Mouse (Mus musculus): ENCODE measurements around the gene Ubl7.

Ubl7 gene

DNA sequence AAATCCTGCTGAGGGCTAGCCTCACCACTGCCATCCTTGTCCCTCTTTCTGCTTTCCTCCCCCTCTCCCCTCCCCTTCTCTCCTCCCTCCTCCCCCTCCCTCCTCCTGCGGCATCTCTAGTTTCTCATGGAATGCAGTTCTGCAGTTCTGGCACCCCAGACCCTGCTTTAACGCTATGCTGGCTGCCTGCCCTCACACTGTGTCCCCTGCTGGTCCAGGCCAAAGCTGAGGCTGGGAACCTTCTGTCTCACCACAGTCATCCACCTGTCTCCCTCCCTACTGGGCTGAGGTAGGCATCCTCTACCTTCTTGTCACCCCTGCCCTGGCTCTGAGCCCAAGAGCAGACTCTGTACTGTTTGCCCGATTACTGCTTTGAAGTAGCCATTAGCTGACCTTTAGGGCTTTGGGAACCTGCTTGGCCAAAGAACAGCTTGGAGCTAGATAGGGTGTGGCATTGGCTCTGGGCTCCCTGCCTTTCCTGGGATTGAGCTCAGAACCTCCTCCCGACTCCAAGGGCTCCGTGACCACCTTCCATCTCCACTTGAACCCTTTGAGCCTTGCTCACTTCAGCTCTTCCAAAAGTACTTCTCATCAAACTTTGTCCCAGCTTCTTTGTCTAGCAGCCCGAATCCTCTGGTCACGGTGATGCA, 36.7 kb downstream of the Ubl7 start:
- DNase-seq (ENCODE audit: low read depth, low spot score), result no peak

DNA sequence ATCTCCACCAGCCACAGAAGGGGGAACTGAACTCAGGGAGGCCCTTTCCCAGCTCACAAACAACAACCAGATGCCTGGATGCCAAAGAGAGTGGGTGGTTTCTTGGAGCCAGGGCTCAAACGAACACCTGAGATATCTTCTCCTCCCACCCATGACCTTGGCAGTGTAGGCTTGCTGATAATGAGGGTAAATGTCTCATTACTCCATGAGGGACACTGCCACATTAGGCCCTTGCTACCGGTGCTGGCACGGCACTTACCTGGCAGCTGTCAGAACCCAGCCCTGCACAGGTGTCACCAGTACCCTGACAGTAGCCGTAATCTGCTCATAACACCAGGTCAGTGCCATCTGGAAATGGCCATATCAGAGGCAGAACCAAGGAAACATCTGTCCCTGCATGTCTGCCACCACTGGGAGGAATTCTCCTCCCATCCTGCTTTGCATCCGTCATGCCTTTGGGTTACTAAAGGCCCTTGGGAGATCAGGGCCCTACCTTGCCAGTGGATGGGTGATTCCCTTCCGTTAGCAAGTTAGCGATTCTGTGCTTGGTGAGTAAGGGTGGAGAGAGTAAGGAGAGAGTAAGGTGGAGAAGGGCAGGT, 37.7 kb downstream of the Ubl7 start:
- no peak for DNase-seq (ENCODE audit: low read depth, low spot score)

DNA sequence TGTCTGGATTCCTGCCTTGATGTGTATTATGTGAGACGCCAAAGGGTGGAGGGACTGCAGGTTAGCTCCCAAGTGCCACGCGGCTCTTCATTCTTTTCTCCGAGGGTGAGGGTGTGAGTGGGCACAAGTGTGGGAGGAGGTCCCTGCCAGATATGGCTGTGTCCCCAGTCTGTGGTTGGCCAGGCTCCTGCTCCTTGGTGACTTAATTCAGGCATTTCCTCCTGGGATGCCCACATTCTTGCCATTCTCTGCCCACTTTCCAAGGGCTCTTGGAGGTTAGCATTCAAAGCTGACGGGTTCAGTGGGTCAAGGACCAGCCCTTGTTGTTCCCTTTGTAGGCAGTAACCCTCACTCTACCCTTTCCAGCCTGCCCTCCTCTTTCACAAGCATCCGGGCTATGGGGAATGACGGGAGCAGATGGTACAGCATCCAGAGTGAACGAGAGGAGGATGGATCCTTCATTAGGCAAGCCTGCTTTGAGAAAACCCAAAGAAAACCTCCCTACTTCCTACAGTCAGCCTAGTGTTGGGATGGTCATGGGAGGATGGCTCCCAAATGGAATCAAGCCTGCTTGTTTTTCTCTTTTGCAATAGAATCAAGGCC, 38.4 kb downstream of the Ubl7 start:
- DNase-seq (ENCODE audit: low read depth, low spot score), result no peak

DNA sequence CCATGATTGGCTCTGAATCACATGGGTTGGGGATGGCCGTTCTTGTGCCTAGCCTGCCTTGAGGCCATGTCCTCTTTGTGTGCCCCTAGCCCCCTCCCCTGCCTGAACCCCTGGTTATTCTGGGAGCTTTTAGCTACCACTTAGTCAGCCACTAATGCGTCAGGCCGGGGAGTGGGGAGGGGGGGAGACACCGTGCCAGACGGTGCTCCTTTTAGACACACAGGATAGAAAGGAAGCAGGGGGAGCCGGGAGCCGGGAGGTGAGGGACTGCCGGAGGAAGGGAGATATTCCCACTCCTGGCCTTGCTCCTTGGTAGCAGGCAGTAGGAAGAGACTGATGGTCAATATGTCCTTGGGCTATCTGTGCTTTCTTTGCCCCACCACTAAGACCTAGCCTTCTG, 39.1 kb downstream of the Ubl7 start:
- DNase-seq (ENCODE audit: low read depth, low spot score), result no peak

DNA sequence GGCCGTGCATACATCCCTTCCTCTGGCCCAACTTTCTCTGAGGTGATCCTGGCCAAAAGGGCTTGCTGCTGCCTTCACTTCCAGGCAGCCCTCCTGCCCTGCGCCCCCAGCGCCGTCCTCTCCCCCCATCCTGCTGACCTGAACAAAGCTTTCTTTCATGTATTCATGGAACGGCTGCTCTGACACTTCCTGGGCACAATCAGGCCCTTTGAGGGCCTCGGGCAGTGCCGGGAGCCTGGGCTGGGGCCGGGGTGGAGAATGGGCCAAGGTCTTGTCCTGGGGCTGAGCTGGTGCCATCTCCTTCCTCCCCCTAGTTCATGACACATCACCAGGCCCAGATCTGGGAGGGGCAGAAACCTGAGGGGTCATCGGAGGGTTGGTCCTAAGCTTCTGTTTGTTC, 39.7 kb downstream of the Ubl7 start:
- DNase-seq (ENCODE audit: low read depth, low spot score), result no peak

DNA sequence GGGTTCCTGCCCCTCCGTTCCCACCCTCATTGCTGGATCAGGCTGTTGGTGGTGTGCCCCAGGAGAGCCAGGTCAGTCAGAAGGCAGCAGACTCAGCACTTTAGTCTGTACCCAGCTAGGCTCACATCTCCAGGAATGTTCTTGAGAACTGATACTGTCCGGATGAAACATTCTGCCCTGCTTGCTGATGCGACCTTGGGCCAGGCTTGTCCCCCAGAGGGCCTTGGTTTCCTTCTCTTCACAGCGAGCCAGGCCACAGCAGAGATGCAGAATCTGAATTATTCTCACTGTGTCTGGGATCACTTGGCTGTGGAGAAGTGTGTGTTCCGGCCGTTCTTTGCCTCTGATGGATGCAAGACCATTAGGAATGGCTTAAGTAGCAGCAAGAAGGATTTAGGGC, 41.2 kb downstream of the Ubl7 start:
- DNase-seq (ENCODE audit: low read depth, low spot score), result no peak

DNA sequence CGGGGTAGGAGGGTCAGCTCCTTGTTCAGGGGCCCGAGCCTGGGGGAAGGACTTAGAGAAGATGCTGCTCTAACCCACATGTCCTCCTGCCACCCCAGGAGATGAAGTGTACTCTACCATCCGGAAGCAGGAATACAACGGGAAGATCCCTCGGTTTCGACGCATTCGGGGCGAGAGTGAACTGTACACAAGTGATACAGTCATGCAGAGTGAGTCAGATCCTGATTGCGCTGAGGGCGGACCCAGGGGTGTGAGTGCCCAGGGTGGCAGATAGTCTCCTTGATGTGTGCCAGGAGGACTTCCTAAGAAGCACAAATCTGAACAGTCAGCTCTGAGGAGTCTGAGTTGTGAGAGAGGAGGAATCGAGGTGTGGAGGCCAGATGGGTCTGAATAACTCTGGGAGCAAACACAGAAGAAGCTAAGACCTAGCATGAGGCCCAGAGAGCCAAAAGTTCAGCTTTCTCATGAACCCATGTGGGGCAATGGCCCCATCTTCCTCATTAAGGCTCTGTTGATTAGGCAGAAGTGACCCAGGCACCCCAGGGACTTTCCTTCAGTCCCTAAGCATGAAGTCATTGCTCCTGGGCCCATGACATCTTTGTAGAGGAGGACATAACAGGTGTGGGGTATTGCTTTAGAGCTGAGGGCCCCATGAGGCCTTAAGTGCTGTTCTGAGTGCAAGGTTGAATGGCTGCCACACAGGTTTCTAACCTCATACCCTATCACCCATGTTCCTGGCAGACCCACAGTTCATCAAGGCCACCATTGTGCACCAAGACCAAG, 44.4 kb downstream of the Ubl7 start:
- peak; percentile 80 for DNase-seq (ENCODE audit: low read depth, low spot score)

DNA sequence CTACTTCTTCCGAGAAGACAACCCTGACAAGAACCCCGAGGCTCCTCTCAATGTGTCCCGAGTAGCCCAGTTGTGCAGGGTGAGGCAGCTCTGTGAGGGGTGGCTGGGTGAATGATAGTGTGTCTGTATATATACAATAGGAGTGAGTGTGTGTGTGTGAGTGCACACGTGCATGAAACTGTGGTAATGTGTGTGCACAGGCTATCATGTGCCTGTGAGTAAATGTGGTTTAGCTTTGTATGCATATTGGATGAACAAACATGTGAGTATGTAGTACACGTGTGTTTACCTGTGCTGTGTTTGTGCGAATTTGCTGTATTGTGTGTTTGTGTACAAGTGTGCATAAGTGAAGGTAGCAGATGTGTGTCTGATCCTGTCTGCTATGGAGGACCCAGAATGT, 45.0 kb downstream of the Ubl7 start:
- no peak for DNase-seq (ENCODE audit: low read depth, low spot score)

DNA sequence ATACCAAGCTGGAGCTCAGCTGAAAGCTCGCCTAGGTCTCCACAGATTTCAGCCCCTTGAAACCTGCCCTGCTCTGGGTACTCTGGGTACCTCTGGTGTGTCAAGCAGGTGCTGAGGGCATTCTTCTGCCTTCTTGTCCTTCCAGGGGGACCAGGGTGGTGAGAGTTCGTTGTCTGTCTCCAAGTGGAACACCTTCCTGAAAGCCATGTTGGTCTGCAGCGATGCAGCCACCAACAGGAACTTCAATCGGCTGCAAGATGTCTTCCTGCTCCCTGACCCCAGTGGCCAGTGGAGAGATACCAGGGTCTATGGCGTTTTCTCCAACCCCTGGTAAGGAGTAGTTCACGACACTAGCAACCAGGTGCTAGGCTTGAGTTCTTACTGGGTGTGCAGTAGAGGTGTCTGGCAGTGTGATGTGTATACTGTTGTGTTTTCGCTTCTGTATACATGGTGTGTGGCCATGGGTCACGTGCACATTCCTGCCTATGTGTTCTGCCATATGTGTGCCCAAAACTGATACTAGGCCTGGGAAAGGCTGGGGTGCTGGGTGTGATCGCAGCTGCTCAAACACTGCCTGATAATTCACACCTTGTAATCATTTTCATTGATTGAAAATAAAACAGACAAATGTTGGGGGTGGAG, 45.5 kb downstream of the Ubl7 start:
- no peak for DNase-seq (ENCODE audit: low read depth, low spot score)

DNA sequence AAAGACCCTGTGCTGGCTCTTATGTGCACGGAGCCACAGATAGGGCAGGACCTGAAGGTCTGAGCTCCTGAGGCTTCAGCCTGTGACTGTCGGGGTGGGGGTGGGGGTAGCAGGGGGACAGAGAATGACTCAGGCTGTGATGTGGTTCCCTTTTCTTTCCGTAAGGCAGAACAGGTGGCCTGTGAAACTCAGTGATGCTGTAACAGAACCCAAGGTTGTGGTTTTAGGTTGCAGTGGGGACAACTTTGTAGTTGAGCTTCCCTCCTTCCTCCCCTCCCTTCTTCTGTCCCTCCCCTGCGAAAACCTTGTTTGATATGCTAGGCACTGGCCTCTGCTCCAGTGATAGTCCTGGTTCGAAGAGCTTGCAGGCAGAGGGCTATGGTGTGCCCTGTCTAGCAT, 46.1 kb downstream of the Ubl7 start:
- peak; percentile 88 for DNase-seq (ENCODE audit: low read depth, low spot score)

DNA sequence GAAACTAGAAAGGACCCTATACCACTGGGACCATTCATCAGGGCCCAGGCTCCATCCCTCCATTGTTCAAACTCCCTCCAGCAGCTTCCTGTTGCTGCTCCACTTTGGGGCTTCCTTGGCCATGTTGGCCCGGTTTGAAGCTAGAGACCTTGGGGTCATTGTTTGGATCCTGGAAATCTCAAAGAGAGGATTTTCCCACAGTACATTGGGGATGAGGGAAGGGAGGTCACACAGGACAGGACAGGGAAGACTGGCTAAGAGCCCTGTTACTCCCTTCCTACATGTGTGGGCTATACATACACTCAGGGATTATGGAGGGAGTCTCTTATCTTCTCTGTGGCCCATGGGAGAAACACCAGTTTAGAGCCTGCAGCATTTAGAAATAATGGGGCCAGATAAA, 47.8 kb downstream of the Ubl7 start:
- no peak for DNase-seq (ENCODE audit: low read depth, low spot score)

DNA sequence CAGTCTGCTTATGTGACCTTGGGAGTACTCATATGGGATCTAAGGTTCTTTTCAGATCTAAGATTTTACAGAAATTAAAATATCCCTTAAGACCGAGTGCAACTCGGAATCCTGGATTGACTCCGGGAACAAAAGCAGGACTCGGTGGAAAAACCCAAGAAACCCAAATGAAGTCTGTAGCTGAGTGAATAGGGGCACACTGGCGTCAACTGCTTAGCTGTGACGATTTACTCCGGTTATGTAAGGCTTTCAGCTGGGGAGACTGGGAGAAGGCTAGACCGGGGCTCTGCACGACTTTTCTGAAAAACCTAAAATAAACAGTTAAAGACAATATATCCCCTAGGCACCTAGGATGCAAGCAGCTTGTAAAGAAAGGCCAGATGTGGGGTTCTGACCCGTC, 48.6 kb downstream of the Ubl7 start:
- DNase-seq (ENCODE audit: low read depth, low spot score), result no peak

DNA sequence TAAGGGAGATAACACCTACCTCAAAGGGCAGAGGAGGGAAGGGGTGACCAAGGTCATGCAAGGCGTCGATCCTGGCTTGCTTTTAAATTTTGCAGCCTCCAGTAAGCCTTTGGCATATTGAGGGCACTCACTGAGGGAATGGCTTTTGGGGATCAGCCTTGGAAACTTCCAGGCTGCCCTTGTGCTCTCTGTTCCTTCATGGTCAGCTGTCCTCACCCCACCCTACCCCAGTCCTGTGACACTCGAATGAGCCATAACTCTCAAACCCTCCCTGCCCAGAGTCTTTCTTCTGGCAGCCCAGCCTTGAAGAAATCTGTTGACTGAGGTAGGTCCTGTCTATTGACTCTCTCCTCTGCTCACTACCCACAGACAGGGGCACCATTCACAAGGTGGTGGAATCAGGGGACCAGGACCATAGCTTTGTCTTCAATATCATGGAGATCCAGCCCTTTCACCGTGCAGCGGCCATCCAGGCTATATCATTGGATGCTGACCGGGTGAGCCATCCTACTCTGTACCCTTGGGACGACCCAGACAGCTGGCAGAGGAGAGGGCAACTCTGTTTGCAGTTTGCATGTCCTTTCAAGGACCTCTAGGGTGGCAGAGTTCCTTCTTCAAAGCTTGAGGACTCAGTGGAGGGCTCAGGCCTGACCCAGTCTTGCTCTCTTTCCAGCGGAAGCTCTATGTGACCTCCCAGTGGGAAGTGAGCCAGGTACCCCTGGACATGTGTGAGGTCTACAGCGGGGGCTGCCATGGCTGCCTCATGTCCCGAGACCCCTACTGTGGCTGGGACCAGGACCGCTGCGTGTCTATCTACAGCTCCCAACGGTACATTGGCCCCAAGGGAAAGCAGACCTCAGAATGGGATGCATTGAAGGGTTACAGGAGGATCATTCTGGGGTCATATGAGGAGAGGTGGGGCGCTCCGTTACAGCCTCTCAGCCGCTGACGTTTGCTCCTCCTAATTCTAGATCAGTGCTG, 49.4 kb downstream of the Ubl7 start:
- DNase-seq (ENCODE audit: low read depth, low spot score), result no peak

DNA sequence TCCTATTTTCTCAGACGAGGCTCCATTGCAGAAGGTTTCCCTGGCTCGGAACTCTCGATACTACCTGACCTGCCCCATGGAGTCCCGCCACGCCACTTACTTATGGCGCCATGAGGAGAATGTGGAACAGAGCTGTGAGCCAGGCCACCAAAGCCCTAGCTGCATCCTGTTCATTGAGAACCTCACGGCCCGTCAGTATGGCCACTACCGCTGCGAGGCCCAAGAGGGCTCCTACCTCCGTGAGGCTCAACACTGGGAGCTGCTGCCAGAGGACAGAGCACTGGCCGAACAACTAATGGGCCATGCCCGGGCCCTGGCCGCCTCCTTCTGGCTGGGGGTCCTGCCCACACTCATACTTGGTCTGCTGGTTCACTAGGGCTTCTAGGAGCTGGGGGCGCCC, 50.4 kb downstream of the Ubl7 start:
- DNase-seq (ENCODE audit: low read depth, low spot score), result no peak

DNA sequence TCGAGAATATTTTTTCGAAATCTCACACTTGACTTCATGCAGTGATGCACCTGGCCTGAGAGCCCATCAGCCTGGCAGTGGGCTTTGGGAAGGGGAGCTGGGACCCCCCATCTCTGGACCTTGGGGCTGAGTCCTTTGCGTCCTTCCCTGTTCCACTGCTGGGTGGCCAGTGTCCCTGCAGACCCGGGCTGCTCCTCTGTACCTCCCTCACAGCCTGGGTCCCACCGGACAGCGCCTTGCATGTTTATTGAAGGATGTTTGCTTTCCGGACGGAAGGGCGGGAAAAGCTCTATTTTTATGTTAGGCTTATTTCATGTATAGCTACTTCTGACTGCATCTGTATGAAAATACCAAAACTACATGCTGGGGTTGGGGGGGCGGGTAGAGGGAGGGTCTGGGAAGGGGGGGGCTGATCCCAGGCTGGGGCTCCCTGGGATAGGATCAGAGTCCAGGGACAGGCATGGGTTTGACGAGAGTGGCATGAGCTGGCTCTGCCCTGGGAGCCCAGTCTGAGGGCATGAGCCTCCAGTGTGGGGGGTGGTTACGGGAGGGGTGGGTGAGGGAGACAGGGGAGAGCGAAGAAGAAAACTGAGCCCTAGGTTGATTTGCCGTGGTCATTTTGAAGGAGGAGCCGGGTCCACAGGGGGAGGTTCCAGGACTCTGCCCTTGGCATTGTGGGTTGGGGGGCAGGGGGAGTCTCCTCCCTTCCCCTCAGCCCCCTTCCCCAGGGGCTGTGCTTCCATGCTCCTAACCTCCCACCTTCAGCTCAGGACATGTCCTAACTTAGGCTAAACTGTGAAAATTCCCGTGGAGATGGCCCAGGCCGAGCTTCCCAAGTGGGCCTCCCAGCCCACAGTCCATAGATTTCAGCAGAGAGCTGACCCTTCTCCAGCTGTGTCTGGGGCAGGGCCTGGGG, 51.3 kb downstream of the Ubl7 start:
- no peak for DNase-seq (ENCODE audit: low read depth, low spot score)

DNA sequence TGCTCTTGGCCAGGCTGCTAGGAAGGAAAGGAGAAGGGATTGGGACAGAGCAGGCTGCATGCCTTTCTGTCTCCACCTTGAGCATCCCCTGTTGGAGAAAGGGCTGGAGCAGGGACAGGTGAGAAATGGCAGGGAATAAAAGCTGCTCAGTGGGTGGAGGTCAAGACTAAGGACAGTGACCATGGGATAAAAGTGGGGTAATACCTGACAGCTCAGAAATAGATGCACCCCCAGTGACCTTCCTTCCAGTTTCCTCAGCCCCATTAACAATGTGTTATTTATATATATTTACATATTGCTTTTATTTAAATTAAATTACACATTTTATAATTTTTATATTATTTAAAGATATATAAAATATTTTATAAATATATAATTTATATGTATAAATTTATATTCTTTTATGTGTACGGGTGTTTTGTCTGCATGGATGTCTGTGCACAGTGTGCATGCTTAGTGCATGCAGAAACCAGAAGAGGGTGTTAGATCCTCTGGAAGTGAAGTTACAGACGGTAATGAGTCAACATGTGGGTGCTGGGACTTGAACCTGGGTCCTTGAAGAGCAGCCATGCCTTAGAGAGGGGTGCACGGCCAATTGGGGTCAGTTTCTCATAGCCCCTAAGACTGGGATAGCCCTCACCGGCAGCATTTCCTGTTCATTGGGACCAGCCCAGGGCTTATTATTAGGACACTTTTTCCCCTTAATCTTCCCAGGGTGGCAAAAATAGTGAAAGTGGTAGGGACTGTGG, 52.6 kb downstream of the Ubl7 start:
- DNase-seq (ENCODE audit: low read depth, low spot score), result no peak

DNA sequence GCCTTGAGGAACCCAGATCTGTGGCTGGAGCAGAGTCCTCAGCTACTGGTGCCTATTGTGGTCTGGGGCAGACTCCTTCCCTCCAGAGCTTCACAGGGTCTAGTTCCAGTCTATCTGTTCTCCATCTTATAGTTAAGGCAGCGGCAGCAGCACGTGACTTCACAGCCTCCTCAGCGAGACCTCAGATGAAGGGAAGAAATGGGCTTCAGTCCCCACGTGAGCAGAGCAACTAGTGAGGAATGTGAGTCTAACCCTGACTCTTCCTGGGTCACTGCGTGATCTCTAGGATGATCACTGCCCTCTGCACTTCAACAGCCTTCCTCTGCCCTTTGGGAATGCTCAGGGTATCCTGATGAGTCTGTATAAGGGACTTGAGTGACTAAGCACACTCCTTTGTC, 53.2 kb downstream of the Ubl7 start:
- no peak for DNase-seq (ENCODE audit: low read depth, low spot score)

DNA sequence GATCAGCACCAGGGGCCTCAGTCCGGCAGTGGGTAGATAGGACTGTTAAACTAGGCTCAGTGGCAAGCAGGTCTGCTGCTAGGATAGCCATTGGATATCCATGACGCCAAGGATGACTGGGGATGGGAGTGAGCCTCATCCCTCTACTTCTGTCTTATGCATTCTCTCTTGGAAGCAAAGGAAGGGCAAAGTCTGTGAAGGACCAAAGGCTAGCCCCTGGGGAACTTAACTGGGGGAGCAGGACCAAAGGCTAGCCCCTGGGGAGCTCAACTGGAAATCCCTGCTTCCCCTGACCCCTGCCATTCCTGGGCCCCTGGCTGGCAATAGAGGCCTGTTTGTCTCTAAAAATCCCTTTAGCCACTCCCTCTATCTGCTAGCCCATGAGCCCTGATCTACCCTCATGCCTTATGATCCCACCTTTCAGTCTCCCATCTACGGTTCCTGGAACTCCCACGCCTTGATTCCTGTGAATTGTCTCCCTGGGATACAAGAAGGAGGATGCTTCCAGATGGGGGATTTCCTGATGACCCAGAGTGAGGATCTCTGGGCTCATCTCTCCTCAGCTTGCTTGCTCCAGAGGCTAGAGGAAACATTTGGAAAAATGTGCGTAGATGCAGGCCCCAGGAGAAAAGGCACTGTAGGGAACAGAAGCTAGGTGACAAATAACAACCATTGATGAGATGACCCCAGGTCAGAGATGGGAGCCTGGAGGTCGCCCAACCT, 53.9 kb downstream of the Ubl7 start:
- no peak for DNase-seq (ENCODE audit: low read depth, low spot score)
